Mouse (Mus musculus) thymus, postnatal 10 days (tissue): ENCODE results near the gene Dmac1.
"Not testable (repeated sequence)": the region's sequence is repeated elsewhere in the genome, so short reads cannot be mapped to it uniquely, and the experiment has no call there.

ENCODE experiments used
- DNase-seq, 2 experiments: peaks; one replicate each; pipeline ENCODE4 v3.0.0; 2021; ENCODE audit warnings: low spot score in 2 of 2

The Dmac1 gene

DNA sequence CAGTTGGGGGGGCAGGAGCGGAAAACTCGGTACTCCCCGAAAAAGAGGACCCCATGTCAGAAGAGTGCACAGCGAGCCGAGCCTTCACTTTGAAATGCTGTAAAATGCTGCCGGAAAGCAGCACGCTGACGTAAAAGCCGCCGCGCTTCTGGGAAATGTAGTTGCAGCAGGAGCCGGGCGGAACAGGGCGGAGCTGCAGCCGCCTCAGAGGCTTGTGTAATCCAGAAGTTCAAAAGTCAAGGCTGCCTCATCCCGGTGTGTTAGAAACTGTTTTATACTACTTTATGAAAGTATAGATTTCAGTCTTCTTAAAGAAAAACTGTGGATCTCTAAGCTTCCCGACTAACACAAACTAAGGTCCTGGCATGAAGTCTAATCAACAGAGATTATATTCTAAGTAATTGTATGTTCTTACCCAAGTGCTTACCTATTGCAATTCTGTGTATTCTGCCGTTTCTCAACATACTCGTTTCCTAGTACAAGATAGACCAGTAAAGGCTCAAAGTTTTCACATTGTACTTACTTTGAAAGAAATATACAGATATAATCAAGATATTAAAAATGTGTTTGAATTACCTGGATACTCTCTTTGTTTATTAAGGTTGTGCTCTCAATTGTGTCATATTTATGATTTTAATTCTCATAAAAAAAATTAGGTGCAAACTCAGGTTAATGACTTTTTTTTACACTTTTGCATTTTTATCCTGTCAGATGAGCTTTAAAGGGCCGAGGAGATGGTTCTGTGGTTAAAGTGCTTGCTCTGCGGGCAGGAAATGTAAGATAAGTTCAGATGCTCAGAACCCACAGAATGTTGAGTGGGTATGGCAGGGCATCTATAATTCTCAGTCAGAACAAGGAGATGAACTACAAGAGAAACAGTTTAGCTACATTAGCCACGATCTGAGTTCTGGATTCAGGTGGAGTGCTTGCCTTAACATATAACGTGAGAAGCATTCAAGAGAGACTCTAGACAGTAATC is at the start of gene Dmac1:
TSS of gene Dmac1 (minus strand) at position 109 of the 979 bp plus-strand sequence.
- DNase-seq, result peak; percentile 92 to 93

DNA sequence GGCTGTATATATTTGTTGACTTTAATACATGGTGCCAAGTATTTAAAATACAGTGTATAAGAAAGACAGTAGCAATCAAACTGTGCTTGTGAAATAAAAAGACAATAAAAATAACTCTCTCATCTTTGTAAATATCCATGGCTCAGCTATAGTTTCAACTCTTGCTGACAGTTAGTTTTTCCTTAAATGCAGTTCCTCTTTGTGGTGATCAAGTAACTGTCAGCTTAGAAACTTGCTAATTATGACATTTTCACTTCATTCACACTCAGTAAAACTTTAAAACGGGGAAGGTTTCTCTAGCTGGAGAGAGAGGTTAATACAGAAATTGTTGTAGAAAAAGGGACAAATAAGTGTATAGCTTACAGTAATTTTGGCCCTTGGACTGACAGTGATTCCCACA is 37.3 kb upstream of the Dmac1 start:
- no peak for DNase-seq

DNA sequence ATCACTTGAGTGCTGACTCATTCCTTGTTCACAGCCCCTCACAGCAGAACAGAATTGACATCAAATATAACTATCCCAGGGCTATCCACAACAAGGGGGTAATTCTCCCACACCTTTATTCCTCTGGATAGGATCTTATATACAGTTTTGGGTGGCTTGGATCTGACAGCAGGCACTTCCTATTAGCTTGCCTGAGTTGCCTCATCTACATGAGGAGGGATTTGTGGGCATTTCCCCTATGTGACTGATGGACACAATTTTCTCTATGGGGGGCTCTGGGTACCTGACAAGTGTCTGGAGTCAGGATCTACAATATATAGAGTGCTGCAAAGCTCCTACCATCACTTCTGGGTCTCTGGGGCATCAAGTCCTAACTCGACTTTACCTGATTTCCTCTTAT is 36.9 kb upstream of the Dmac1 start:
- no peak for DNase-seq

DNA sequence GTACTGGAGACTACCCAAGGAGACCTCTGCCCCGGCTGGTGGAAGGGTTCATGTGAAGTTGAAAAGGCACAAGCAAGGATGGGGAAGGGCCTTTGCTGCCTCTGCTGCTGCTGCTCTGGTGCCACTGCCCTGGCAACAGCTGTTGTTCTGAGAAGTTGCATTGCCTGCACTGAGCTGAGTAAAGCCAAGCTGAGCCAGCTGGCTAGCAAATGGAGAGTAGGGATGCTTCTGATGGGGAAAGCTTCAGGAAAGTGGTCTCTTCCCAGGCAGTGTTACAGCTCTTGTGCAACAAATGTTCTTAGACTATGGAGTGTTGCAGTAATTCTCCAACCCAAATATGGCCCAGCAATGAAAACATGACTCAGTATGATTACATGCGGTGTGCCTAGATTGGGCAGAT is 33.8 kb upstream of the Dmac1 start:
- DNase-seq, result no peak

DNA sequence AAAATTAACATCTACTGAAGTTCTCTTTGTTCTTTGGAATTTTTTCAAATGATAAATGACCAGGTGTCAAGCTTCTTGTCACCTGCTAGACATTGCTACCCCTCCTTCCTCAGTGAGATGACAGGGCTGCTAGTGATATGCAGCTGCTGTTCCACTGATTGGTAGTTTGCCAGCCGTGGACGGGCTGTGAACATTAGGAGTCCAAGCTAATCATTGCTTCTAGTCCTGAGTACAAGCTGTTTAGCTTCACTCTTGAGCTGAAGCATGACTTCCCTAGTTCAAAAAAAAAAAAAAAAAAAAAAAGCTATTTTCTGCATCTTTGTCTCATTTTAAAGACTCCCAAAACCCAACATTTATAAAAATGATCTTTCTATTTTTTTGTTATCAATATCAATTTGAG is 33.2 kb upstream of the Dmac1 start:
- no peak for DNase-seq

DNA sequence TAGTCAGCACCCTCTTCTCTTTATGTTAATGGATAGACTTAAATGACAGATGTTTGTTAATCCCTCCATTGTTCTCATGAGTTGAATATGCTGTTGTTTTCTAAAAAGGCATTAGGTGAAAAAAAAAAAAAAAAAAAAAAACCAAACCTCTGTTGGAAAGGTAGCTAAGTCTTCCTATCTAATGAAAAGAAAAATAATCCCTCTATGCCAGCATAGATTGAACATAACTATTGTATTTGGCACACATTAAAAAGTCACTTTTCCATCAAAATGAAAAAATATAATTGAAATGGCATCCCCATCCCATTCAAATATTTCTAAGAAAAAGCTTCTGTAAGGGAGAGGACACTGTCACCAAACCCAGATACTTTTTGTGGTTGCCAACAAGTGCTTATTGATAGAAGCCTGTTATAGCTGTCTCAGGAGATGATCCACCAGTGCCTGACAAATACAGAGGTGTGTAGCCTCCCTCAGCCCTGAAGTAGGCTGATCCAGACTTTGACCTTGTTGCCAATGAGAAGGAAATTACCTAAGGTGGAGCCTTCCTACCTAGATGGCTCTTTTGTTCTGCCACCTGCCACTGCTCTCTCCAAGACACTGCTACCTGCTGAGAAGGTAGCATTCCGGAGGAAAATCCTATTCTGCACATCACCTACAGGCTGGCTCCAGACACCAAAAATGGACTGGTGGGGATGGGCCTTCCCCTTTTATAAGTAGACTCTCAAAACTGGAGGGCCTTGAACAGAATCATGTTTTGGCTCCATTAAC is 22.3 kb upstream of the Dmac1 start:
- DNase-seq, result no peak

DNA sequence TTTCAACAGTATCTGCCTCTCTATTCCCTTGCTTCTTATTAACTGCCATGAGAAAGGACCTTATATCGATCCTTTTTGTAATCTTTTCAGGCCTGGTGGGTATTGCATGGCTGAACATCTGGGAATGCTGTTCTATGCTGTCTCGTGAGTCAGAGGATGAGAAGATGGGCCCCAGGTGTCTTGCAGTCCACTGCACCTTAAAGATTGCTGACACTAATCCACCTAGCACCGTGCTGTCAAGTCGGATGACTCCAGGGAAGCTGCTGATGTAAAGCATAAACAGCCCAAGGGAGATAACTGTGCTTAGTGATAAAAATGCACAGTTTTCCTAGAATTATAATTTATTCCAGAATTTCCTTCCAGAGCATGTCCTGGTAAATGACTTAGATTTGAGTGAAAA is 14.2 kb upstream of the Dmac1 start:
- DNase-seq, result no peak

DNA sequence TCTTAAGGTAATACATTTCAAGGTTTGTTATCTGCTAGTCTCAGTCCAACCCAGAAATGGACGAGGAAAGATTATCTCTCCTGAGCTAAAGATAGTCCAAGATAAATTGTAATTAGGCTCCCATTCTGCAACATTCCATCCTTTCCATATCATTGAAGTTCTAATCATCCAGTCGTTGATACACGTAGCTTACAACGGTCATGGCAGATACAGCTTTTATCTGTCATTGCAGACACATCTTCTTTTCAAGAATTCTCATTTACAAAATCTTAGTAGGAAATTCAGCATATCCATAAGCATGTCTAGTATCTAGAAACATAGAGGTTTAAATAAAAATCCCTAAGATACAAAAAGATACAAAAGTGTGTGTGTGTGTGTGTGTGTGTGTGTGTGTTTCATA is 13.0 kb upstream of the Dmac1 start:
- DNase-seq, result no peak

GRCm38 (mm10) chr4:75277467-75278196 is 473 bp downstream of the Dmac1 start:
- DNase-seq, result no peak

DNA sequence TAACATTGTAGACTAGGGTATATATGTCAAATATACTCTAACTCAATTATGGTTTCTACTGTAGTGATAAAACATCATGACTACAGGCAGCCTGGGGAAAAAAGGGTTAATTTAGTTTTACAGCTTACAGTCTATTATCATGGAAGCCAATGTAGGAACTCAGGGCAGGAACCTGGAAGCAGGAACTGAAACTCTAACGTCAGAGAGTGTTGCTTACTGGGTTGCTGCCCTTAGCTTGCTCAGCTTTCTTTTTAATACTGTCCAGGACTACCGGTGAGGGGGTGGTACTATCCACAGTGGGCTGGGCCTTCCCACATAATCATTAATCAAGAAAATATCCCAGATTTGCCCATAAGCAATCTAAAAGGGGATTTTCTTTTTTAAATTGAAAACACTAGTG is 2.4 kb downstream of the Dmac1 start:
- DNase-seq, result no peak

GRCm38 (mm10) chr4:75267866-75268265 is 10.2 kb downstream of the Dmac1 start:
- DNase-seq, result no peak

- no peak for DNase-seq
Measured at GRCm38 (mm10) chr4:75266773-75267550, 11.1 kb downstream of the Dmac1 start.

- DNase-seq, result no peak
Measured at GRCm38 (mm10) chr4:75264219-75264618, 13.9 kb downstream of the Dmac1 start.

GRCm38 (mm10) chr4:75263556-75264129 is 14.5 kb downstream of the Dmac1 start:
- no peak for DNase-seq

DNA sequence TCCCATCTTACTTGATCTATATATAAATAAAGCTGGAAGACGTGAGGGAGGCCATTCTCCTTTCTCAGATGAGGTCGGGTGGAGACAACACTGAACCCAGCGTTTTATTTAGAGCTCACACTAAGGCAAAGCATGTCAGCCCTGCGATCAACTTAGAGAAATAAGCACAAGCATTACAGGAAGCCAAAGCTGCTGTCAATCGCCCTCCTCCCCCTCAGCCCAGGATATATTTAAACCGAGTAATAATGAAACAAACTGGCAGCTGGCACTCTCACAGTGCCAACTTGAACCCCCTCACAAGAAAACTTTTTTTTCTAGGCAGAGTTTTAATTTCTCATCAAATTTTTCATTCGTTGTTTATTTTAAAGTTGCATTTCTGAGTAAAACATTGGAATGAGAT is 15.7 kb downstream of the Dmac1 start:
- no peak for DNase-seq

DNA sequence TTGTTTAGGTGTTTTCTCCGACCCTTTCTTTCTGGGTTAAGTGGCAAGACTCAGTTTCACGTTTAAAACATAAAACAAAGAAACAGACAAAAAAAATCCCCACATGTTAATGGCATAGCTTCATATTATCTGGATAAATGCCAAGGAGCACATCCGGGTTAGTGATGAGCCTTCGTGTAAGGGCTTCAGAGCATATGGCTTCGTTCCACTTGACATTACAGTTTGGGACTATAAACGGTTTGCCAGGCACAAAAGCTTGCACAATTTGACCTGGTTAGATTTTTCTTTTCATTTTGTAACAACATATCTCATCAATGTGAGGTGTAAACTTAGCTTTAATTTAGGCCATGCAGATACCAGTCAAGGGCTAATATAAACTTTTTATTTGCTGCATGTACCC is 17.9 kb downstream of the Dmac1 start:
- DNase-seq, result no peak

DNA sequence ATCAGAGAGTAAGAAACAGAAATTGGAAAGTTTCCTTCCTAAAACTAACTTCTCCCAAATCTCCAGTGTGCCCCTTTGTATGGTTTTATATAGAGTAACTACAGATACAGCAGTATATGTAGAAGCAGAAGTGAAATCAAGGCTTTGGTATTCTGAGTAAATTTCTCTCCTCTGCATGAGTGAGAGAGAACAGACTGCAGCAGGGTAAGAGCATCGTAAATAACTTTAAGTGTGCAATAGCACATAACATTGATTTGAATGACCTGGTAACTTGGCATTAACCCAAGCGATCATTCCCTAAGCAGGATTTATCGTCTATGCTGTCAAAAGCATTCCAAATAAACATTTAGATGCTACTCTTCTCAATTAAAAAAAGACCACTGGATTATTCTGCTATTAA is 18.7 kb downstream of the Dmac1 start:
- no peak for DNase-seq

- not testable (repeated sequence) for DNase-seq
Measured at GRCm38 (mm10) chr4:75234602-75235001, 43.5 kb downstream of the Dmac1 start.
